Mouse (Mus musculus): ENCODE data around the gene Tmem170b. TPM values are rescaled to one million over a fixed set of nuclear protein-coding genes. Genes with fewer than 3 reads are reported as not detected.

Tmem170b gene
- polyA plus RNA-seq, 1 experiment from 2014 or later = 25.9 TPM

DNA sequence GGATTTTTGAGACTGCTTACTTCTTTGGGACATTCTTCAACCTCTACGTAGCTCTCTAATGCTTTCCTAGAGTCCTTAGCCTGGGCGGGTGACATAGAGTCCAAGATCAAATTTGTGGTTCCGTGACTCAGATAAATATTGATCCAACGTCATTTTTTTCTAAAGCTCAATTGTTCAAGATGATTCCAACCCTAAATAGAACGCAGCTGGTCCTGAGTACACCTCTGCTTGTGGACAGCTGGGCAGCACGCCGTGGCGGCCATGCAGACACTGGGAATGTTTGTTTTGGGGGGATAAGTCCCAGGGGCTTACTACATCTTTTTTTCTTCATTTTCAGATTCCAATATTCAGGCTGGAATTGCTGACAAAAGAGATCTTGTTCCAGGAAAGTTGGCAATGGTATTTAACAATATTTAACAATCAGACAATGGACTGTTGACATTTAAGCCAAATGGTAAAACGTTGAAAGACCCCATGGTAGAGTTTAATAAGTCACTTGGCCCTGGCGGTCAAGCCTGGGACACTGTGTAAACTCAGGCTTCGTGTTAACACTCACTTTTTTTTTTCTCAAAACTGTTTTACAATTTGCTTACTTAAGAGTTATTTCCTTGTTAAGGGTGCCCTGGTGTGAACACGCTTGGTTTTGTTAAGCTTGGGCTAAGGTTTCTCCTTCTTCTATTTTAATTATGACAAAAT, 75.3 kb downstream of the Tmem170b start:
- Histone ChIP-seq H3K36me3 (ENCODE audit: control insufficient read depth, insufficient read depth, low read length) (no peaks in the 10 kb centered on the region), H3K4me1 (ENCODE audit: control insufficient read depth, insufficient read depth, low read length) (no peaks in the 10 kb centered on the region), H3K4me3 (ENCODE audit: low read depth, low read length) (no peak overlapping the region), H3K9me3 (ENCODE audit: control insufficient read depth, low read length) (no peaks in the 10 kb centered on the region), H3K4me2 (ENCODE audit: low read depth) (no peak overlapping the region), H3K27me3 (ENCODE audit: control insufficient read depth, insufficient read depth, low read length) (no peaks in the 10 kb centered on the region), H3K9ac (ENCODE audit: low read length) (no peak overlapping the region), H3K27ac (ENCODE audit: low read depth, low read length) (no peak overlapping the region)
- 61% methylated on average over 12 of the region's 12 CpGs for WGBS
- no peak for ATAC-seq (ENCODE audit: insufficient read depth, low FRiP score, low TSS enrichment)
- DNase-seq (ENCODE audit: low spot score) = no peak

DNA sequence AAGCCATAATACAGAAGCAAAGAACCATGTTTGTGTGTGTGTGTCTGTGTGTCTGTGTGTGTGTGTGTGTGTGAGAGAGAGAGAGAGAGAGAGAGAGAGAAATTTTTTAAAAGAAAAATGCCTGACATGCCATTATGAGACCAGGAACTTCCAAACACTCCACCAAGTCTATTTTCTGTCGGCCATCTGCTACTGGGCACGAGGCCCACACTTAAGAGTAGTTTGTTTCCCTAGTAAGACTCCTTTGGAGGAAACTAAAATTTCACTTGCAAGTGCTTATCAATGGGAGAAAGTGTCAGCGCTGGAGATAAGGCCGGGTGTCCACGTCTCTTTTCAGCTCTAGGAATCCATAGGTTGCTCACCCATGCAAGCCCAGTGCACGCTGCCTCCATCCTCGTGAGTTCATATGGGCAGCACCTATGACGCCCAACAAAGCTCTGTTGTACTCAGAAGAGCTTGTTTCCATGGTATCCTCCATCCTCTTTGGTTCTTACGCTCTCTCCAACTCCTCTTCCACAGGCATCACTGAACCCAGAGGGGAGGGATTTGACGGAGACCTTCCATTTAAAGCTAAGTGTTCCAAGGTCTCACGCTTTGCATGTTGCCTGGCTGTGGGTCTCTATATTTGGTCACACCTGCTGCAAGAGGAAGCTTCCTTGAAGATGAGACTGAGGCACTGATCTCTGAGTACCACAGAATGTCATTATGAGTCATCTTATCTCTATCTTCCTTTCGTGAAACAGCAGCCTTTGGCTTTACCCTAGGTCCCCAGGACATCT, 76.8 kb downstream of the Tmem170b start:
- Histone ChIP-seq H3K4me2 (ENCODE audit: low read depth) (no peak overlapping the region), H3K4me1 (ENCODE audit: control insufficient read depth, insufficient read depth, low read length) (no peaks in the 10 kb centered on the region), H3K27ac (ENCODE audit: low read depth, low read length) (no peak overlapping the region), H3K9me3 (ENCODE audit: control insufficient read depth, low read length) (no peaks in the 10 kb centered on the region), H3K27me3 (ENCODE audit: control insufficient read depth, insufficient read depth, low read length) (no peaks in the 10 kb centered on the region), H3K9ac (ENCODE audit: low read length) (no peak overlapping the region), H3K36me3 (ENCODE audit: control insufficient read depth, insufficient read depth, low read length) (no peaks in the 10 kb centered on the region), H3K4me3 (ENCODE audit: low read depth, low read length) (no peak overlapping the region)
- WGBS = 90% methylated on average over 12 of the region's 12 CpGs
- no peak for ATAC-seq (ENCODE audit: insufficient read depth, low FRiP score, low TSS enrichment)
- DNase-seq (ENCODE audit: low spot score) = no peak

DNA sequence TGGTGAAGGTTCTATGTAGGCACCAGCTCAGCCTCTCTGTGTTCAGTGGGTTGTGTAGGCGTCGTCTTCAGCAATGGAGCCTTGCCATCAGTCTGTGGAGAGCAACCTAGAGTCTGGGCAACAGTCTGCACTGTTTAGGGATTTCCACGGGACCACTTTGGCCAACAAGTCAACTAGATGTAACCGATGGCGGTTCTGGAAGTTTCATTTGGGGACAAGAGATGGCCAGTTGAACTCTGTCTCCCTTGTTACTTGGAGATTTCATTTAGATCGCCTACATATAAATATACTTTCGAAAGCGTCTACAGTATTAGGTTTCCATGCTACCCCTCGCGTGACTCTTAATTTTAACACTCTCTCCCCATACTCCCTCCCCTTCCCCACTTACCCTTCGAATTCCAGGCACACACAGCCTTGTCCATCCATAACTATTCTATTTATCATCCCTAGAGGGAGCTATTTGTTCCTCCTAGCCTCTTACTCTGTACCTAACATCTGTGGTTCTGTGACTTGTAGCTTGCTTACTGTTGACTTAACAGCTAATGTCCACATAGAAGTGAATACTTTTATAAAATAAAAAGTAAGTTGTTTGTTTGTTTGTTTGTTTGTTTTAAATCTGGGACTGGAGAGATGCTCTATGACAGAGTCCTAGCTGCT, 77.8 kb downstream of the Tmem170b start:
- H3K4me1 ChIP-seq (ENCODE audit: control insufficient read depth, insufficient read depth, low read length) = no peaks in the 10 kb centered on the region
- DNase-seq (ENCODE audit: low spot score) = no peak
- H3K4me3 ChIP-seq (ENCODE audit: low read depth, low read length) = no peak overlapping the region
- no peaks in the 10 kb centered on the region for H3K9me3 ChIP-seq (ENCODE audit: control insufficient read depth, low read length)
- no peak overlapping the region for H3K9ac ChIP-seq (ENCODE audit: low read length)
- H3K36me3 ChIP-seq (ENCODE audit: control insufficient read depth, insufficient read depth, low read length) = no peaks in the 10 kb centered on the region
- WGBS = 89% methylated on average over 11 of the region's 11 CpGs
- no peak overlapping the region for H3K4me2 ChIP-seq (ENCODE audit: low read depth)
- no peak for ATAC-seq (ENCODE audit: insufficient read depth, low FRiP score, low TSS enrichment)
- no peak overlapping the region for H3K27ac ChIP-seq (ENCODE audit: low read depth, low read length)
- no peaks in the 10 kb centered on the region for H3K27me3 ChIP-seq (ENCODE audit: control insufficient read depth, insufficient read depth, low read length)

DNA sequence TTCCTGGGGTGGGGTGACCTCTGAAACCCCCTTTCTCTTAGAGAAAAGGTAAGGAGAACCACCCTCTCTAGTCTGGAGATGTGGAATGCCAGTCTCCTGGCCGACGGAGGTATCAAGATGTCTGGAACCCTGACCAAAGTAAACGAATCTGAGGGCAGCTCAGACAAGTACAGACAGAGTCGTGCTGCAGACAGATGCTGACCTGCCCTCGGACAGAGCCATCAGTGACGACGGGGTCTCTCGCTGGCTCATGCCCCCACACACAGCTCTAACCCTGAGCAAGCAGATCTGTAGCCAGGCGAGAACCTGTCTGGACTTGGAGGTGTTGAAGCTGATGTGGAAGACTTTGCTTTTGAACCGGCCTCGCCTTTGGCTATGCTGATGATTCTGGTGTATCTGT, 79.8 kb downstream of the Tmem170b start:
- Histone ChIP-seq H3K36me3 (ENCODE audit: control insufficient read depth, insufficient read depth, low read length) (no peaks in the 10 kb centered on the region), H3K27ac (ENCODE audit: low read depth, low read length) (no peak overlapping the region), H3K27me3 (ENCODE audit: control insufficient read depth, insufficient read depth, low read length) (no peaks in the 10 kb centered on the region), H3K4me2 (ENCODE audit: low read depth) (no peak overlapping the region), H3K9me3 (ENCODE audit: control insufficient read depth, low read length) (no peaks in the 10 kb centered on the region), H3K4me1 (ENCODE audit: control insufficient read depth, insufficient read depth, low read length) (no peaks in the 10 kb centered on the region), H3K9ac (ENCODE audit: low read length) (no peak overlapping the region), H3K4me3 (ENCODE audit: low read depth, low read length) (no peak overlapping the region)
- no peak for ATAC-seq (ENCODE audit: insufficient read depth, low FRiP score, low TSS enrichment)
- WGBS = 80% methylated on average over 11 of the region's 11 CpGs
- DNase-seq (ENCODE audit: low spot score) = no peak

DNA sequence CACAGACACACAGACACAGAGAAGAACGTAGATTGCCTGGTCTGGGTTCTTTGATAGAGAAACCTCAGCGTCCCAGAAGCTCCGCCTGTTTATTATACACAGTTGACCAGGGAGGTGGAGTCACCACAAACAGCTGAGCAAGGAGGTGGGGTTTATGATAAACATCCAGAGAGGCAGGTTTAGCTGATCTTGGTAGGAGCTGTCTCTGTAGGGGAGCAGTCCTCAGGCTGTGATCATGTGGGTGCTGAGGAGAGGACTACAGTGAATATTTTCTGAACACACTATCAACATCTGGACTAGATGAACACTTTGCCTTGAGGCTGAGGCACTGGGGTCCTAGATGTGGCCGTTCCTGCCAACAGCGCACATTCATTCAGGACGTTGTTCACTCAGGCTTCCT, 83.3 kb downstream of the Tmem170b start:
- H3K4me1 ChIP-seq (ENCODE audit: control insufficient read depth, insufficient read depth, low read length) = no peaks in the 10 kb centered on the region
- no peak overlapping the region for H3K4me2 ChIP-seq (ENCODE audit: low read depth)
- no peak overlapping the region for H3K9ac ChIP-seq (ENCODE audit: low read length)
- no peak for ATAC-seq (ENCODE audit: insufficient read depth, low FRiP score, low TSS enrichment)
- no peak for DNase-seq (ENCODE audit: low spot score)
- H3K36me3 ChIP-seq (ENCODE audit: control insufficient read depth, insufficient read depth, low read length) = no peaks in the 10 kb centered on the region
- WGBS = 83% methylated on average over 6 of the region's 6 CpGs
- no peaks in the 10 kb centered on the region for H3K9me3 ChIP-seq (ENCODE audit: control insufficient read depth, low read length)
- H3K4me3 ChIP-seq (ENCODE audit: low read depth, low read length) = no peak overlapping the region
- H3K27ac ChIP-seq (ENCODE audit: low read depth, low read length) = no peak overlapping the region
- H3K27me3 ChIP-seq (ENCODE audit: control insufficient read depth, insufficient read depth, low read length) = no peaks in the 10 kb centered on the region

DNA sequence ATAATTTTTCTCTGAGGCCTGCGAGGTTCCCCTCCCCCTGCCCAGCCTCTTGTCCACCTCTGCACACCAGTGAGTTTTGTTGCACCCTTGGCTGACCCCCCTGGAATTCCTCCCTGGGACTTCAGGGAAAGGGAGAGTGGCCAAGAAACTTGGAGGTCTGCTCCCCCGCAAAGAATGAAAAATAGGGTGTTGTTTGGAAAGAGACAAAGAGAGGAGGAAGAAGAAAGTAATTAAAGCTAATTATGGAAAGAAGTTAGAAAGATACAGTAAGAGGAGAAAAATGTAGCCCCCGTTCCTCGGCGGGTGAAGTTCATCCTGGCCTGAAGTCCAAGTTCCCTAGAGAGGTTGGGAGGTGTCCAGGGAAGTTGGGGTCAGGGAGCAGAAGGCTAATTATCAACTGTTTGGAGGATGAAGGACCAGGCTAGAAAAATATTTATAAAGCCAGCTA, 83.9 kb downstream of the Tmem170b start:
- Histone ChIP-seq H3K4me1 (ENCODE audit: control insufficient read depth, insufficient read depth, low read length) (no peaks in the 10 kb centered on the region), H3K27me3 (ENCODE audit: control insufficient read depth, insufficient read depth, low read length) (no peaks in the 10 kb centered on the region), H3K36me3 (ENCODE audit: control insufficient read depth, insufficient read depth, low read length) (no peaks in the 10 kb centered on the region), H3K27ac (ENCODE audit: low read depth, low read length) (no peak overlapping the region), H3K9ac (ENCODE audit: low read length) (no peak overlapping the region), H3K4me3 (ENCODE audit: low read depth, low read length) (no peak overlapping the region), H3K4me2 (ENCODE audit: low read depth) (no peak overlapping the region), H3K9me3 (ENCODE audit: control insufficient read depth, low read length) (no peaks in the 10 kb centered on the region)
- WGBS = 77% methylated on average over 5 of the region's 5 CpGs
- DNase-seq (ENCODE audit: low spot score) = no peak
- ATAC-seq (ENCODE audit: insufficient read depth, low FRiP score, low TSS enrichment) = no peak

Other genes starting within 250 kb of the Tmem170b start
- gene Nedd9, start 118.5 kb upstream of the Tmem170b start, polyA plus RNA-seq (2014; fragmentation: Nextera tagmentation; extraction: Ambion mirVana) = 56.4 and 65.3 TPM in 2 replicates
- 0.51 TPM in 1 of 2 replicates, not detected in the other for gene Adtrp, start 241.8 kb downstream of the Tmem170b start, polyA plus RNA-seq (2014; fragmentation: Nextera tagmentation; extraction: Ambion mirVana)